Mouse (Mus musculus) intestine, postnatal 0 days (tissue): ENCODE results near the gene Ankrd33b. TPM values are rescaled to one million over a fixed set of nuclear protein-coding genes. Genes with fewer than 3 reads are reported as not detected.
A peak's percentile ranks its signal among the peaks of the same experiment; 100 is the strongest.

Source experiments
- ATAC-seq: fragments of 200-750 bp; cut with Nextera tagmentation; 2 replicates; pipeline ENCODE4 v1.8.0; 2017; ENCODE audit warnings: mild to moderate bottlenecking, moderate TSS enrichment, moderate library complexity
- H3K27ac ChIP-seq: fragments of 300-500 bp; sonication (generic); 2 replicates; pipeline ENCODE4 v1.5.1; 2014; ENCODE audit warnings: mild to moderate bottlenecking, low read depth, low read length, moderate library complexity
- H3K27me3 ChIP-seq: fragments of 300-500 bp; sonication (generic); replicated peaks from 2 replicates; pipeline ENCODE4 v1.6.1; 2014; ENCODE audit warnings: low read length, mixed read lengths; ENCODE audit not compliant: control insufficient read depth, insufficient read depth
- H3K36me3 ChIP-seq: fragments of 300-500 bp; sonication (generic); 2 replicates; pipeline ENCODE4 v1.6.1; 2014; ENCODE audit warnings: mild to moderate bottlenecking, moderate library complexity; ENCODE audit not compliant: control insufficient read depth, insufficient read depth
- H3K4me1 ChIP-seq: fragments of 300-500 bp; sonication (generic); replicated peaks from 2 replicates; pipeline ENCODE4 v1.6.1; 2014; ENCODE audit warnings: antibody characterized with exemption, low read length, mixed read lengths; ENCODE audit not compliant: control insufficient read depth, insufficient read depth
- H3K4me2 ChIP-seq: fragments of 300-500 bp; sonication (generic); replicated peaks from 2 replicates; pipeline ENCODE4 v1.6.1; 2014; ENCODE audit warnings: low read depth, mild to moderate bottlenecking, moderate library complexity
- H3K4me3 ChIP-seq: fragments of 300-500 bp; sonication (generic); 2 replicates; pipeline ENCODE4 v1.5.1; 2014; ENCODE audit warnings: low read depth, low read length
- H3K9ac ChIP-seq: fragments of 300-500 bp; sonication (generic); 2 replicates; pipeline ENCODE4 v1.6.1; 2014; ENCODE audit warnings: mild to moderate bottlenecking, low read depth, low read length
- H3K9me3 ChIP-seq: fragments of 300-500 bp; sonication (generic); 2 replicates; pipeline ENCODE4 v1.6.1; 2016; ENCODE audit warnings: mixed run types; ENCODE audit not compliant: control insufficient read depth
- CTCF ChIP-seq: sonication (generic); IDR thresholded peaks from 2 replicates; pipeline ENCODE4 v1.5.1; 2016; ENCODE audit warnings: low read depth, mild to moderate bottlenecking, control low read depth, antibody characterized with exemption, moderate library complexity
- WGBS: fragments of 180-500 bp; shearing (Covaris S2); extraction: QIAGEN DNeasy Blood & Tissue Kit; methylation state at CpG from one replicate; pipeline ENCODE4 v1.1.7; 2014; 5-methylcytosine and 5-hydroxymethylcytosine counted together
- polyA plus RNA-seq: library from polyadenylated mRNA; unstranded; fragments of >200 nt; fragmentation: Nextera tagmentation; extraction: Ambion mirVana; gene quantifications from 2 replicates; pipeline ENCODE4 v1.2.1, GENCODE M21; 2015

Ankrd33b gene
- polyA plus RNA-seq, 1 experiment from 2014 or later, result 0.29 TPM

- H3K36me3 ChIP-seq, result no peaks in the 10 kb centered on the region
- WGBS, result 83% methylated on average over 3 of the region's 3 CpGs
- ATAC-seq, result no peak
These were observed 29.9 kb upstream of the Ankrd33b start for GRCm38 (mm10) chr15:31397379-31397778.

GRCm38 (mm10) chr15:31396755-31397154, 29.2 kb upstream of the Ankrd33b start:
- 78% methylated on average over 5 of the region's 5 CpGs for WGBS
- H3K4me1 ChIP-seq, result no peaks in the 10 kb centered on the region
- H3K27ac ChIP-seq, result no peak overlapping the region
- H3K9ac ChIP-seq, result no peak overlapping the region
- H3K36me3 ChIP-seq, result no peaks in the 10 kb centered on the region
- no peak overlapping the region for H3K4me2 ChIP-seq
- H3K27me3 ChIP-seq, result no peaks in the 10 kb centered on the region
- H3K9me3 ChIP-seq, result no peaks in the 10 kb centered on the region
- no peak for TF ChIP-seq CTCF
- H3K4me3 ChIP-seq, result no peak overlapping the region
- ATAC-seq, result no peak

More at GRCm38 (mm10) chr15:31397379-31397778, 29.9 kb upstream of the Ankrd33b start:
- TF ChIP-seq CTCF, result peak; percentile 18; the same call in 1 of the 2 replicates
- H3K9me3 ChIP-seq, result no peaks in the 10 kb centered on the region
- no peak overlapping the region for H3K4me3 ChIP-seq
- H3K9ac ChIP-seq, result no peak overlapping the region
- no peaks in the 10 kb centered on the region for H3K27me3 ChIP-seq
- H3K4me2 ChIP-seq, result no peak overlapping the region
- H3K27ac ChIP-seq, result no peak overlapping the region
- H3K4me1 ChIP-seq, result no peaks in the 10 kb centered on the region

- H3K36me3 ChIP-seq, result no peaks in the 10 kb centered on the region
- no peak overlapping the region for H3K4me3 ChIP-seq
- no peaks in the 10 kb centered on the region for H3K9me3 ChIP-seq
- H3K4me1 ChIP-seq, result no peaks in the 10 kb centered on the region
- H3K27me3 ChIP-seq, result no peaks in the 10 kb centered on the region
- no peak overlapping the region for H3K27ac ChIP-seq
- WGBS, result 81% methylated on average over 4 of the region's 4 CpGs
- ATAC-seq, result no peak
- H3K4me2 ChIP-seq, result no peak overlapping the region
- no peak for TF ChIP-seq CTCF
- no peak overlapping the region for H3K9ac ChIP-seq
These were observed 28.5 kb upstream of the Ankrd33b start for GRCm38 (mm10) chr15:31395986-31396385.

GRCm38 (mm10) chr15:31393402-31393801, 25.9 kb upstream of the Ankrd33b start:
- no peak for TF ChIP-seq CTCF
- Histone ChIP-seq H3K4me1 (no peaks in the 10 kb centered on the region), H3K4me3 (no peak overlapping the region), H3K27me3 (no peaks in the 10 kb centered on the region), H3K36me3 (no peaks in the 10 kb centered on the region), H3K27ac (no peak overlapping the region), H3K4me2 (no peak overlapping the region), H3K9me3 (no peaks in the 10 kb centered on the region), H3K9ac (no peak overlapping the region)
- ATAC-seq, result no peak
- 89% methylated on average over 6 of the region's 6 CpGs for WGBS

GRCm38 (mm10) chr15:31392705-31393104, 25.2 kb upstream of the Ankrd33b start:
- no peak overlapping the region for H3K4me2 ChIP-seq
- no peak for TF ChIP-seq CTCF
- no peaks in the 10 kb centered on the region for H3K9me3 ChIP-seq
- H3K27me3 ChIP-seq, result no peaks in the 10 kb centered on the region
- ATAC-seq, result no peak
- H3K36me3 ChIP-seq, result no peaks in the 10 kb centered on the region
- H3K4me1 ChIP-seq, result no peaks in the 10 kb centered on the region
- no peak overlapping the region for H3K4me3 ChIP-seq
- H3K27ac ChIP-seq, result no peak overlapping the region
- no peak overlapping the region for H3K9ac ChIP-seq
- WGBS, result 86% methylated on average over 7 of the region's 7 CpGs

GRCm38 (mm10) chr15:31392135-31392534, 24.6 kb upstream of the Ankrd33b start:
- Histone ChIP-seq H3K9ac (no peak overlapping the region), H3K4me1 (no peaks in the 10 kb centered on the region), H3K4me3 (no peak overlapping the region), H3K27me3 (no peaks in the 10 kb centered on the region), H3K36me3 (no peaks in the 10 kb centered on the region), H3K27ac (no peak overlapping the region), H3K4me2 (no peak overlapping the region), H3K9me3 (no peaks in the 10 kb centered on the region)
- WGBS, result 88% methylated on average over 4 of the region's 4 CpGs
- TF ChIP-seq CTCF, result no peak
- ATAC-seq, result no peak

GRCm38 (mm10) chr15:31381936-31382468, 14.5 kb upstream of the Ankrd33b start:
- Histone ChIP-seq H3K36me3 (no peaks in the 10 kb centered on the region), H3K27ac (no peak overlapping the region), H3K9ac (no peak overlapping the region), H3K9me3 (no peaks in the 10 kb centered on the region), H3K27me3 (no peaks in the 10 kb centered on the region), H3K4me3 (no peak overlapping the region), H3K4me2 (no peak overlapping the region), H3K4me1 (no peaks in the 10 kb centered on the region)
- no peak for TF ChIP-seq CTCF
- peak; percentile 33; the same call in 1 of the 2 replicates for ATAC-seq
- WGBS, result 28% methylated on average over 11 of the region's 11 CpGs
